Mouse (Mus musculus) cerebellum, adult 9-11 months (tissue): ENCODE measurements around the gene St7l.
"Not testable (repeated sequence)": the region's sequence is repeated elsewhere in the genome, so short reads cannot be mapped to it uniquely, and the experiment has no call there.

Experiments
- DNase-seq: peaks from one replicate; pipeline ENCODE4 v3.0.0; 2022

St7l gene

GRCm38 (mm10) chr3:104863786-104864650 lies at the start of gene St7l, which contains the start of gene Capza1:
Gene St7l (plus strand): TSS chr3:104864005.
Gene Capza1 (minus strand): TSS chr3:104864505.
- DNase-seq: peak; percentile 87

GRCm38 (mm10) chr3:104814746-104815145 lies 49.1 kb upstream of the St7l start:
- no peak for DNase-seq

GRCm38 (mm10) chr3:104815346-104815745 lies 48.5 kb upstream of the St7l start:
- no peak for DNase-seq

GRCm38 (mm10) chr3:104816130-104816529 lies 47.7 kb upstream of the St7l start:
- DNase-seq: no peak

GRCm38 (mm10) chr3:104817481-104817990 lies 46.3 kb upstream of the St7l start:
- DNase-seq: no peak

- DNase-seq: peak; percentile 24
Measured at GRCm38 (mm10) chr3:104817991-104818748, 45.6 kb upstream of the St7l start, which contains the start of gene Mov10. Gene Mov10 (minus strand): TSS chr3:104818563.

- DNase-seq: no peak
Measured at GRCm38 (mm10) chr3:104818749-104819134, 45.1 kb upstream of the St7l start.

- no peak for DNase-seq
Measured at GRCm38 (mm10) chr3:104820426-104820825, 43.4 kb upstream of the St7l start.

GRCm38 (mm10) chr3:104822413-104822812 lies 41.4 kb upstream of the St7l start:
- no peak for DNase-seq

GRCm38 (mm10) chr3:104835797-104836196 lies 28.0 kb upstream of the St7l start:
- DNase-seq: no peak

GRCm38 (mm10) chr3:104841049-104841448 lies 22.8 kb upstream of the St7l start:
- DNase-seq: no peak

GRCm38 (mm10) chr3:104846601-104847000 lies 17.2 kb upstream of the St7l start:
- no peak for DNase-seq

- no peak for DNase-seq
Measured at GRCm38 (mm10) chr3:104854465-104854864, 9.3 kb upstream of the St7l start.

- no peak for DNase-seq
Measured at GRCm38 (mm10) chr3:104854866-104855265, 8.9 kb upstream of the St7l start.

- no peak for DNase-seq
Measured at GRCm38 (mm10) chr3:104856106-104856505, 7.7 kb upstream of the St7l start.

- DNase-seq: no peak
Measured at GRCm38 (mm10) chr3:104858560-104858959, 5.2 kb upstream of the St7l start.

GRCm38 (mm10) chr3:104864651-104865340 lies 991 bp downstream of the St7l start:
- peak; percentile 91 for DNase-seq

- no peak for DNase-seq
Measured at GRCm38 (mm10) chr3:104865341-104865788, 1.6 kb downstream of the St7l start.

GRCm38 (mm10) chr3:104866674-104867073 lies 2.9 kb downstream of the St7l start:
- not testable (repeated sequence) for DNase-seq

- no peak for DNase-seq
Measured at GRCm38 (mm10) chr3:104869611-104870010, 5.8 kb downstream of the St7l start.

- no peak for DNase-seq
Measured at GRCm38 (mm10) chr3:104888585-104888984, 24.8 kb downstream of the St7l start.

- no peak for DNase-seq
Measured at GRCm38 (mm10) chr3:104896141-104896540, 32.3 kb downstream of the St7l start.

- DNase-seq: no peak
Measured at GRCm38 (mm10) chr3:104901154-104901553, 37.3 kb downstream of the St7l start.
